Mouse (Mus musculus) myocyte (in vitro differentiated cells): Measurements from ENCODE around the gene Snapc4.

Experiments used
- E2F4 ChIP-seq: IDR thresholded peaks from one replicate; pipeline ENCODE4 v1.6.1; 2011; ENCODE audit warnings: mild to moderate bottlenecking, control low read depth, moderate library complexity; ENCODE audit not compliant: insufficient read depth
- POLR2A ChIP-seq: IDR thresholded peaks from one replicate; pipeline ENCODE4 v1.6.1; 2011; ENCODE audit warnings: low read depth, mild to moderate bottlenecking, control low read depth, moderate library complexity; ENCODE audit not compliant: insufficient read length

DNA sequence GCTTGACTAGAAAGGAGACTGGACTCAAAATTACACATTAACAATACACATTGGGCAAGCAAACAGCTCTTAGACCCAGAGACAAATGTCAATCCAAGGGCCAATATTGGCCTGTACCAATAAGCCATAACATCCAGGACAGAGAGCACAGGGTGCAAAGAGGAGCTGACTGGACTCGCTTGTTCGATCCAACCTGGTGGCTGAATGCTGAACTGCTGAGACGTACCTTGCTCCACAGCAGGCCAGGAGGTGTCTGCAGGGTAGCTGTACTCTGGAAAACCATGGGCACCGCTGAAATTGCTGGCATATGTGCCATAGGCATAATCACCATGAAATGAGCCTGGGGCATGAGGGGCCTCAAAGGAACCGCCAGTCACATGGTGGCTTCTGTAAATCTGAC, 49.4 kb upstream of the Snapc4 start:
- no peak for TF ChIP-seq E2F4
- no peak for TF ChIP-seq POLR2A
